Mouse (Mus musculus) lung, adult 2 months (tissue): ENCODE data around the gene Dstyk.

Experiments
- CTCF ChIP-seq: fragments of 200-500 bp; IDR thresholded peaks from 2 replicates; pipeline ENCODE4 v1.5.1; 2011; ENCODE audit warnings: mild to moderate bottlenecking, low read length, control low read depth; ENCODE audit not compliant: insufficient read depth
- POLR2A ChIP-seq: fragments of 200-500 bp; IDR thresholded peaks from 2 replicates; pipeline ENCODE4 v1.6.1; 2011; ENCODE audit warnings: low read depth, mild to moderate bottlenecking, control low read depth, low read length, borderline replicate concordance; ENCODE audit errors: extremely low read depth

GRCm38 (mm10) chr1:132505155-132505554 lies 87.8 kb downstream of the Dstyk start:
- TF ChIP-seq POLR2A (no peak), CTCF (no peak)
